Mouse (Mus musculus) hindbrain, embryonic 16.5 days (tissue): ENCODE data around the gene Coq10b. TPM values are rescaled to one million over a fixed set of nuclear protein-coding genes. Genes with fewer than 3 reads are reported as not detected.

Experiments
- polyA plus RNA-seq: library from polyadenylated mRNA; unstranded; fragments of >200 nt; fragmentation: Nextera tagmentation; extraction: Ambion mirVana; gene quantifications from 2 replicates; pipeline ENCODE4 v1.2.1, GENCODE M21; 2015

Gene Coq10b
- polyA plus RNA-seq, 1 experiment from 2014 or later = 28.9 TPM

Other genes starting within 250 kb of the Coq10b start
- 19.5 TPM in 2 replicates for gene Ankrd44, start 126.4 kb upstream of the Coq10b start, polyA plus RNA-seq
- 251 and 284 TPM in 2 replicates for gene Sf3b1, start 25.3 kb upstream of the Coq10b start, polyA plus RNA-seq
- 223 and 242 TPM in 2 replicates for gene Hspe1, start 35.4 kb downstream of the Coq10b start, polyA plus RNA-seq
- gene Hspd1, start 35.5 kb downstream of the Coq10b start, polyA plus RNA-seq = 284 and 285 TPM in 2 replicates
- gene Mob4, start 78.5 kb downstream of the Coq10b start, polyA plus RNA-seq = 158 and 160 TPM in 2 replicates
- 13.0 and 15.5 TPM in 2 replicates for gene Rftn2, start 174.0 kb downstream of the Coq10b start, polyA plus RNA-seq
- gene Mars2, start 184.4 kb downstream of the Coq10b start, polyA plus RNA-seq = 3.5 and 3.7 TPM in 2 replicates